Mouse (Mus musculus): ENCODE data around the gene Deaf1.
"Not testable (repeated sequence)": the region's sequence is repeated elsewhere in the genome, so short reads cannot be mapped to it uniquely, and the experiment has no call there.

Deaf1 gene

GRCm38 (mm10) chr7:141263640-141264039 lies 63.9 kb downstream of the Deaf1 start:
- no peak for DNase-seq (ENCODE audit: low spot score)

- DNase-seq (ENCODE audit: low spot score): no peak
Observed at GRCm38 (mm10) chr7:141261480-141261879, 66.0 kb downstream of the Deaf1 start.

- DNase-seq (ENCODE audit: low spot score): no peak
Observed at GRCm38 (mm10) chr7:141256159-141256558, 71.3 kb downstream of the Deaf1 start.

- not testable (repeated sequence) for DNase-seq (ENCODE audit: low spot score)
Observed at GRCm38 (mm10) chr7:141250486-141250885, 77.0 kb downstream of the Deaf1 start.

All from urinary bladder, postnatal 10 days (tissue).